Mouse (Mus musculus) lung, embryonic 16.5 days (tissue): ENCODE measurements around the gene Stac3. TPM values are rescaled to one million over a fixed set of nuclear protein-coding genes. Genes with fewer than 3 reads are reported as not detected.
A peak's percentile ranks its signal among the peaks of the same experiment; 100 is the strongest.

Experiments
- ATAC-seq: fragments of 200-750 bp; cut with Nextera tagmentation; 2 replicates; pipeline ENCODE4 v1.8.0; 2017; ENCODE audit warnings: low read depth, mild to moderate bottlenecking, moderate library complexity
- H3K27ac ChIP-seq: fragments of 300-500 bp; sonication (generic); 2 replicates; pipeline ENCODE4 v1.5.1; 2014; ENCODE audit warnings: mild to moderate bottlenecking, control low read depth, low read length
- H3K27me3 ChIP-seq: fragments of 300-500 bp; sonication (generic); 2 replicates; pipeline ENCODE4 v1.6.1; 2014; ENCODE audit warnings: low read depth, low read length, mixed read lengths; ENCODE audit not compliant: control insufficient read depth, insufficient read depth
- H3K36me3 ChIP-seq: fragments of 300-500 bp; sonication (generic); 2 replicates; pipeline ENCODE4 v1.6.1; 2014; ENCODE audit warnings: low read length; ENCODE audit not compliant: control insufficient read depth, insufficient read depth
- H3K4me1 ChIP-seq: fragments of 300-500 bp; sonication (generic); replicated peaks from 2 replicates; pipeline ENCODE4 v1.6.1; 2014; ENCODE audit warnings: low read length, mixed read lengths; ENCODE audit not compliant: control insufficient read depth, insufficient read depth
- H3K4me2 ChIP-seq: fragments of 300-500 bp; sonication (generic); 2 replicates; pipeline ENCODE4 v1.6.1; 2014; ENCODE audit warnings: low read depth, low read length, control low read depth
- H3K4me3 ChIP-seq: fragments of 300-500 bp; sonication (generic); 2 replicates; pipeline ENCODE4 v1.5.1; 2014; ENCODE audit warnings: mild to moderate bottlenecking, low read length, control low read depth
- H3K9ac ChIP-seq: fragments of 300-500 bp; sonication (generic); 2 replicates; pipeline ENCODE4 v1.6.1; 2014; ENCODE audit warnings: low read length, control low read depth
- H3K9me3 ChIP-seq: fragments of 300-500 bp; sonication (generic); 2 replicates; pipeline ENCODE4 v1.6.1; 2016; ENCODE audit warnings: low read length; ENCODE audit not compliant: control insufficient read depth
- whole genome bisulfite sequencing: fragments of 180-500 bp; shearing (Covaris S2); extraction: QIAGEN DNeasy Blood & Tissue Kit; methylation state at CpG from one replicate; pipeline ENCODE4 v1.1.7; 2014; 5-methylcytosine and 5-hydroxymethylcytosine counted together
- polyA plus RNA-seq: library from polyadenylated mRNA; unstranded; fragments of >200 nt; fragmentation: Nextera tagmentation; extraction: Ambion mirVana; gene quantifications from 2 replicates; pipeline ENCODE4 v1.2.1, GENCODE M21; 2015

Gene Stac3
- polyA plus RNA-seq, result 1.3 and 1.8 TPM in 2 replicates

- Histone ChIP-seq H3K27ac (no peak within 1 kb of the TSS), H3K9me3 (no peaks in the 10 kb centered on the region), H3K4me2 (no peak within 1 kb of the TSS), H3K9ac (no peak within 1 kb of the TSS), H3K4me3 (no peak within 1 kb of the TSS), H3K27me3 (no peaks in the 10 kb centered on the region), H3K4me1 (no peaks in the 10 kb centered on the region), H3K36me3 (peaks cover 25% of the 10 kb centered on the region)
- no peak; the same call in 1 of the 2 replicates for ATAC-seq
- WGBS, result 53% methylated on average over 13 of the region's 13 CpGs
These were observed at the start of gene Stac3 for GRCm38 (mm10) chr10:127500894-127501893. Stac3 (plus strand) TSS chr10:127501686.

GRCm38 (mm10) chr10:127453701-127454100, 47.8 kb upstream of the Stac3 start:
- H3K36me3 ChIP-seq, result peaks cover 31% of the 10 kb centered on the region
- ATAC-seq, result no peak
- H3K4me1 ChIP-seq, result no peaks in the 10 kb centered on the region
- H3K4me2 ChIP-seq, result no peak overlapping the region
- H3K27ac ChIP-seq, result no peak overlapping the region
- no peaks in the 10 kb centered on the region for H3K27me3 ChIP-seq
- H3K9me3 ChIP-seq, result no peaks in the 10 kb centered on the region
- WGBS, result 96% methylated on average over 1 of the region's 1 CpGs
- no peak overlapping the region for H3K9ac ChIP-seq
- no peak overlapping the region for H3K4me3 ChIP-seq

DNA sequence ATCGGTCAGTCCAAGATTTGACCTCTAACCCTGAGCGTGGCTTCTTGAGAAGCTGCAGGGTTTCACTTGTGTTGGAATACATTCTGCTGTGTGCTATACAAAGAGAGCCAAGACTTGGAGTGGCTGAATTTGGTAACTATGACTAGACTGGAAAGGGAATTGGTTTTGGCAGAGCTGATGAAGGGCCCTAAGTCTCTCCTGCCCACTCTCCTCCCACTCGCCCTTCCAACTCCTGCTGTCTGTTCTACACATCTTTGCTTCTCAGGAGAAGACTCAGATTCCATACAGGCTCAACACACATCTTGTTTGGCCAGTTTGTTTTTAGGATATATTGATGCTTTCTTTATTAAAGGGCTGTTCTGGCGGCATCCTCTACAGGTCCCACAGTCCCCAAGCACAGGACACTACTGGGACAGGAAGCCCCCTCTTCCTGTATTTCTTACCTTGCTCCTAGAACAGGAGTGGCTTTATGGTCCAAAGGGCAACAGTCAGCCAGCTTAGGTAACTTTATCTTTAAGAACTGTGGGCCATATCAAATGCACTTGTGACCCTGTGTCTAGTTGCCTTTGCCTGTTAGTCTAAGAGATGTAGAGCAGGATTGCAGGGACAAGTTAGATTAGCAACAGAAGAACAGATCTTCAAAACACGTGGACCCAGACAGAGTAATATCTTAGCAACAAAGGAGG, 38.9 kb upstream of the Stac3 start:
- Histone ChIP-seq H3K27me3 (no peaks in the 10 kb centered on the region), H3K27ac (no peak overlapping the region), H3K4me1 (no peaks in the 10 kb centered on the region), H3K9me3 (no peaks in the 10 kb centered on the region), H3K36me3 (peaks cover 26% of the 10 kb centered on the region), H3K4me3 (no peak overlapping the region), H3K9ac (no peak overlapping the region), H3K4me2 (no peak overlapping the region)
- no peak for ATAC-seq
- WGBS, result 82% methylated on average over 5 of the region's 5 CpGs

DNA sequence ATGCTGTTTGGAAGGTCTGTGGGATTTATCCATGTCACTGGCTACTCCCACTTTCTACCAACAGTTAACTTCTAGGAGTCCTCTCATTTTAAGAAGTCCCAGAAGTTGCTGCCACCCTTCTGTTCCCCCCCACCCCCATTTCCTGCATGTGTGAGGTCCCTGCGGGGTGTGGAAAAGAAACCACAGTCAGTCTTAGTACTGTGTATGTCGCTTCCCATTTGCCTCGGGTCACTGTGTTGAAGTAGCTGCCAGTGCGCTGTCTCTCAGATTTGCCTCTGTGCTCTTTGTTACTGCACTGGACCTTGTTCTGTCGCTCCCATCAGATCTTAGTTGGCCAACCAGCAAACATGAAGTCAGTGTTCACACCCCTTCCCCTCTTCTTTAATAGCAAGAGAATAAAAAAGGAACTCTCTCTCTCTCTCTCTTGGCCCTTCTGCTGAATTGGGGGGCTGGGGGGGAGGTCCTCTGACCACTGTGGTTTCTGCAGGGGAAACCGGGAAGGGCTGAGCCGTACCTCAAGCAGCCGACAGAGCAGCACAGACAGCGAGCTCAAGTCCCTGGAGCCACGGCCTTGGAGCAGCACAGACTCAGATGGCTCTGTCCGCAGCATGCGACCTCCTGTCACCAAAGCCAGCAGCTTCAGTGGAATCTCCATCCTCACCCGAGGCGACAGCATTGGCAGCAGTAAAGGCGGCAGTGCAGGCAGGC, 30.1 kb upstream of the Stac3 start:
- H3K9me3 ChIP-seq, result no peaks in the 10 kb centered on the region
- H3K9ac ChIP-seq, result no peak overlapping the region
- H3K27ac ChIP-seq, result peak overlapping the region; percentile 30; the same call in 1 of the 2 replicates
- H3K27me3 ChIP-seq, result no peaks in the 10 kb centered on the region
- H3K4me3 ChIP-seq, result no peak overlapping the region
- no peak overlapping the region for H3K4me2 ChIP-seq
- H3K36me3 ChIP-seq, result peaks cover 5% of the 10 kb centered on the region
- 47% methylated on average over 15 of the region's 15 CpGs for WGBS
- peak; percentile 72 for ATAC-seq
- H3K4me1 ChIP-seq, result no peaks in the 10 kb centered on the region

- H3K27me3 ChIP-seq, result no peaks in the 10 kb centered on the region
- H3K9me3 ChIP-seq, result no peaks in the 10 kb centered on the region
- peaks cover 5% of the 10 kb centered on the region for H3K36me3 ChIP-seq
- ATAC-seq, result no peak
- no peaks in the 10 kb centered on the region for H3K4me1 ChIP-seq
- no peak overlapping the region for H3K4me3 ChIP-seq
- H3K9ac ChIP-seq, result no peak overlapping the region
- no peak overlapping the region for H3K27ac ChIP-seq
- no peak overlapping the region for H3K4me2 ChIP-seq
- 68% methylated on average over 9 of the region's 9 CpGs for WGBS
These were observed 28.8 kb upstream of the Stac3 start for GRCm38 (mm10) chr10:127472722-127473121.

GRCm38 (mm10) chr10:127475175-127475574, 26.3 kb upstream of the Stac3 start:
- H3K9me3 ChIP-seq, result no peaks in the 10 kb centered on the region
- WGBS, result 91% methylated on average over 4 of the region's 4 CpGs

DNA sequence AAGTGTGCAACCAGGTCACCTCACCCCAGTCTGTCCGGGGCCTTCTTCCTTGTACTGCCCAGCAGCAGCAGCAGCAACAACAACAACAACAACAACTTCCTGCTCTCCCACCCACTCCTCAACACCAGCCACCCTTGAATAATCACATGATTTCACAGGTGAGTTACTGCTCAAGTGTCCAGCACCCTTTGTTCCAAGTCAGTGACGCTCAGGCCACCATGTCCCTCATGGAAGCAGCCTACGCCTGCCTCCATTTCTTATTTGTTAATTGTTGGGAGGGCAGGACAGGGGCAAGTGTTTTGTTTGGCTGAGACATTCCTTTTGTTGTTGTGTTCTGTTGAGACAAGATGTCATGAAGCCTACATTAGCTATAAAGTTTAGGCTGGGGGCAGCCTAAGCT, 24.9 kb upstream of the Stac3 start:
- no peak for ATAC-seq
- Histone ChIP-seq H3K36me3 (no peaks in the 10 kb centered on the region; the same call in none of the 2 replicates), H3K4me2 (no peak overlapping the region), H3K9me3 (no peaks in the 10 kb centered on the region), H3K4me1 (no peaks in the 10 kb centered on the region; the same call in 1 of the 2 replicates), H3K27ac (no peak overlapping the region), H3K9ac (no peak overlapping the region), H3K27me3 (no peaks in the 10 kb centered on the region), H3K4me3 (no peak overlapping the region)
- WGBS, result 85% methylated on average over 3 of the region's 3 CpGs

More at GRCm38 (mm10) chr10:127475175-127475574, 26.3 kb upstream of the Stac3 start:
- Histone ChIP-seq H3K4me2 (no peak overlapping the region), H3K27ac (no peak overlapping the region), H3K4me3 (no peak overlapping the region), H3K27me3 (no peaks in the 10 kb centered on the region), H3K36me3 (peaks cover 2% of the 10 kb centered on the region), H3K9ac (no peak overlapping the region), H3K4me1 (no peaks in the 10 kb centered on the region)
- no peak for ATAC-seq

DNA sequence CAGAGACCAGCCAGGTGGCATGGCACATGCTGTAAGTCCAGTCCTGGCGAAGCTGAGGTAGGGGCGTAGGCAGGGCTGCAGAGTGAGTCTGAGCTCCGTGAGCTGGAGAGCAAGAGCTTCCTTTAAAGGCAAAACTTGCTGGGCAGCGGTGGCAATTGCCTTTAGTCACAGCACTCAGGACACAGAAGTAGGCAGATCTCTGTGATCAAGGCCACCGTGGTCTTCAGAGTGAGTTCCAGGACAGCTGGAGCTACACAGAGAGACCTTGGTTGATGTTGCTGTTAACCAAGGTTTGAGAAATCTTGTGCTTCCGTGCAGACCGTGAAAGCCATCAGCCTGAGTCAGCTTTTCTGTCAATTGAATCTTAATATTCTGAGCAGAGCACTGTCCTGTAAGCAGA, 24.2 kb upstream of the Stac3 start:
- Histone ChIP-seq H3K9me3 (no peaks in the 10 kb centered on the region), H3K27me3 (no peaks in the 10 kb centered on the region), H3K4me1 (no peaks in the 10 kb centered on the region; the same call in 1 of the 2 replicates), H3K4me2 (no peak overlapping the region), H3K36me3 (no peaks in the 10 kb centered on the region; the same call in none of the 2 replicates), H3K9ac (no peak overlapping the region), H3K4me3 (no peak overlapping the region), H3K27ac (no peak overlapping the region)
- ATAC-seq, result no peak
- 84% methylated on average over 7 of the region's 7 CpGs for WGBS
